Mouse (Mus musculus) lung, adult 18-20 months (tissue): Measurements from ENCODE around the gene Mbtd1.
"Not testable (repeated sequence)": the region's sequence is repeated elsewhere in the genome, so short reads cannot be mapped to it uniquely, and the experiment has no call there.

ENCODE experiments used
- DNase-seq, 2 experiments: peaks; one replicate each; pipeline ENCODE4 v3.0.0; 2022; ENCODE audit warnings: mixed read lengths in 2 of 2

Mbtd1 gene

GRCm38 (mm10) chr11:93885572-93886410, at the start of gene Mbtd1, which contains the start of gene Utp18:
Mbtd1 (plus strand) TSS chr11:93885852.
Utp18 (minus strand) TSS chr11:93885766.
- DNase-seq, result peak; percentile 98 to 99

- DNase-seq, result no peak
These were observed 38.3 kb upstream of the Mbtd1 start for GRCm38 (mm10) chr11:93847342-93847741.

GRCm38 (mm10) chr11:93852546-93852945, 33.1 kb upstream of the Mbtd1 start:
- DNase-seq, result no peak

- DNase-seq, result peak; percentile 54 to 59
These were observed 29.2 kb upstream of the Mbtd1 start for GRCm38 (mm10) chr11:93856284-93856955.

GRCm38 (mm10) chr11:93860540-93861172, 25.0 kb upstream of the Mbtd1 start:
- no peak for DNase-seq

GRCm38 (mm10) chr11:93861193-93861592, 24.5 kb upstream of the Mbtd1 start:
- DNase-seq, result no peak

GRCm38 (mm10) chr11:93862045-93862623, 23.5 kb upstream of the Mbtd1 start:
- DNase-seq, result no peak

GRCm38 (mm10) chr11:93862638-93863037, 23.0 kb upstream of the Mbtd1 start:
- DNase-seq, result no peak

- DNase-seq, result no peak
These were observed 1.6 kb upstream of the Mbtd1 start for GRCm38 (mm10) chr11:93884068-93884467.

- peak; percentile 66 to 67 for DNase-seq
These were observed 616 bp upstream of the Mbtd1 start for GRCm38 (mm10) chr11:93884901-93885571.

GRCm38 (mm10) chr11:93886411-93887079, 893 bp downstream of the Mbtd1 start:
- DNase-seq, result peak; percentile 7 to 13

GRCm38 (mm10) chr11:93887080-93887447, 1.4 kb downstream of the Mbtd1 start:
- peak in 1 of 2 experiments; percentile 4 for DNase-seq

GRCm38 (mm10) chr11:93897732-93898131, 12.1 kb downstream of the Mbtd1 start:
- no peak for DNase-seq

- no peak for DNase-seq
These were observed 21.2 kb downstream of the Mbtd1 start for GRCm38 (mm10) chr11:93906834-93907233.

- DNase-seq, result no peak
These were observed 22.2 kb downstream of the Mbtd1 start for GRCm38 (mm10) chr11:93907839-93908238.

GRCm38 (mm10) chr11:93908829-93909228, 23.2 kb downstream of the Mbtd1 start:
- no peak for DNase-seq

GRCm38 (mm10) chr11:93911603-93912002, 26.0 kb downstream of the Mbtd1 start:
- DNase-seq, result no peak

- DNase-seq, result not testable (repeated sequence)
These were observed 29.4 kb downstream of the Mbtd1 start for GRCm38 (mm10) chr11:93915019-93915418.

GRCm38 (mm10) chr11:93929106-93929505, 43.5 kb downstream of the Mbtd1 start:
- DNase-seq, result no peak

GRCm38 (mm10) chr11:93940906-93941305, 55.3 kb downstream of the Mbtd1 start:
- DNase-seq, result no peak

GRCm38 (mm10) chr11:93944986-93945385, 59.3 kb downstream of the Mbtd1 start:
- DNase-seq, result no peak
